Mouse (Mus musculus): ENCODE measurements around the gene Lmln. TPM values are rescaled to one million over a fixed set of nuclear protein-coding genes. Genes with fewer than 3 reads are reported as not detected.

Gene Lmln
- 3.8 TPM for polyA plus RNA-seq (2021)

DNA sequence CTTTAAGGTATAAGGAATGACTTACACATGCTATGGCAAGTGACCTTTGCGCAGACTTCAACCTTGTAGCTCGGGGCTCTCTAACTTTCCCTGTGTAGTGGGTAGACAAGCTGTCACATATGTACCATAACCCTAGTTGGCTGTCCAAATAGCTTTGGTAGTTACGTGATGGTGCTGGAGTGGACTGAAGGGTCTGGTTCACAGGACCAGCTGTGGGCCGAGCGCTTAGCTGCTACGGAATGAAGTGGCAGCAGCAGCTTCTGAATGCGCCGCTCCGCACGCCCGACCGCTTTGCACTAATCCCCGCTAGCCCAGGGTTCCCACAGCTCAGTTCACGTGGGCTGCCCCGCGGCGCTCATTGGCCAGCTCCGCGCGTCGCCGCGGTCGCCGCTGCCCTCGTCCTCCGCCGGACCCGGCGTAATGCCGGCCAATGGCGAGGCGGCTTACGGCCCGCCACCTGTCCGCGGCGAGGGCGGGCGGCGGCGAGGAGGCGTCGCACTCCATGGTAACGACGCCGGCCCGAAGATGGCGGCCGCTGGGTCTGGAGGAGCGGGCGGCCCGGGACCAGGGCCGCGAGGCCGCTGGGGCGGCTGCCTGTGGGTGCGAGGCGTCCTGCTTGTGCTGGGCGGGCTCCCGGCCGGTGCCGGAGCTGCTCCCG is at the start of gene Lmln:
TSS of gene Lmln (plus strand) at position 498 of the 658 bp plus-strand sequence.
- CTCF ChIA-PET = interaction anchor here (0.8 kb wide), 1 partner anchor 10 kb away, joined by 3 read pairs; no protein-coding TSS in a partner anchor
- POLR2A ChIA-PET = no interaction called here
- TF ChIP-seq CTCF (IDR thresholded peaks at IDR 0.05) = no peak
- no peaks in the 10 kb centered on the region for H3K27me3 ChIP-seq
- in situ Hi-C loops (cut with MboI; ENCODE audit: low pct_unique_long_range_greater_than_20kb) = no loop called here
- ATAC-seq (peak; percentile 98), DNase-seq (ENCODE audit: low read depth, low spot score) (peak; percentile 80)

DNA sequence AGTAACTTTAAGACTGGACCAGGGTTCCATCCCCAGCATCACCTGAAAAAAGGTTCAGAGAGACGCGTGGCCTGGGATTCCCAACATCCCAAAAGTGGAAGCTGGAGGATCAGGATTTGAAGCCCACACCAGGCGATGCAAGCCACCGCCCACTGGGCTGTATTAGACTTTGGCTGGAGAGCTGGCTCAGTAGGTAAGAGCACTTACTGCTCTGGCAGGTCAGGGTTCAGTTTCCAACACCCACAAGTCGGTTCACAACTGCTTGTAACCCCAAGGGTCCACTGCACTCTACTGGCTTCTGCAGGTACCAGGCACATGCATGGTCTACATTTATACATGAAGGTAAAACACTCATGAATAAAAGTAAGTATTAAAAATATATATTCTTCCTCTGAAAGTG is 48.5 kb upstream of the Lmln start:
- ATAC-seq = no peak
- POLR2A ChIA-PET = no interaction called here
- CTCF ChIA-PET = no interaction called here
- no peak for DNase-seq (ENCODE audit: low read depth, low spot score)
- H3K27me3 ChIP-seq = no peaks in the 10 kb centered on the region
- no peak for TF ChIP-seq CTCF (IDR thresholded peaks at IDR 0.05)
- in situ Hi-C loops (cut with MboI; ENCODE audit: low pct_unique_long_range_greater_than_20kb) = no loop called here

DNA sequence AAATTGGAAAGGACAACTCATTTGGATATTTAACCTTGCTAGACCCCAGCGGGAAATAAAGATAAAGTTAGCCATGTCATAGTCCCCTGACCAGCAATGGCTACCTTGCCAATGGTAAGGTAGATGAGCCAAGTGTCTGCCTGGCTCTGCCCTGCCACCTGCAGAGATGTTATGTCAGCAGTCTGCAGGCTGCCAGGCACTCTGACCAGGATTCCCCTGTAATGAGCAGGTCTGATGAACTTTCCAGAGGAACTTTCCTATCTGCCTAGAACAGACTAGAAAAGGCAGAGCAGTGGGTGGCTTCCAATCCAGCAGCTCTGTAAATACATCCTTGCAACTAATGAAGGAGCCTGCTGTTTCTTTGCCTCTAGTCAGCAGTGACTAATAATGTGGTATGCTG is 47.4 kb upstream of the Lmln start:
- TF ChIP-seq CTCF (IDR thresholded peaks at IDR 0.05) = no peak
- in situ Hi-C loops (cut with MboI; ENCODE audit: low pct_unique_long_range_greater_than_20kb) = no loop called here
- ChIA-PET POLR2A (no interaction called here), CTCF (no interaction called here)
- H3K27me3 ChIP-seq = no peaks in the 10 kb centered on the region
- ATAC-seq = no peak
- no peak for DNase-seq (ENCODE audit: low read depth, low spot score)

DNA sequence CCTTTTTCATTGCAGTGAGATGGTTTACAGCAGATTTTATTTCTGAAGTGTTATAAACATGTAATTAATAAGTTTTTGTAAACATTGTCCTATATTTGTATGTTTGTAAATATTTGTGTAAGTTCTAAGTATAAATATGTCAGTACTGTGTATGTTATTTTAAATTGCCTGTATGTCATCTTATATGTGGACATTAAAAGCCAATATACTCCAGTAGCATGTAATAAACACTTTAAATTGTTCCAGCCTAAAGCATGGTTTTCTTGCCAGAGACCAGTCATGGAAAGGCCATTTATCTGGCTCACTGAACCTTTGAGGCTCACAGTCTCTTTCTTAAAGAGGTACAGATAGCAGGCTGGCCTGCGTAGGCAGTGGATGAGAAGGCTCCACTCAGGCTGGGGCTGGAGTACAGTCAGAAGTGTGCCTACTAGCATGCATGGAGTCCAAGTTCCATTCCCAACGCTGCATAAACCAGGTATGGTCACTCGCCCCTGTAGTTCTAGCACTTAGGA is 46.9 kb upstream of the Lmln start:
- no peak for ATAC-seq
- in situ Hi-C loops (cut with MboI; ENCODE audit: low pct_unique_long_range_greater_than_20kb) = no loop called here
- CTCF ChIA-PET = no interaction called here

DNA sequence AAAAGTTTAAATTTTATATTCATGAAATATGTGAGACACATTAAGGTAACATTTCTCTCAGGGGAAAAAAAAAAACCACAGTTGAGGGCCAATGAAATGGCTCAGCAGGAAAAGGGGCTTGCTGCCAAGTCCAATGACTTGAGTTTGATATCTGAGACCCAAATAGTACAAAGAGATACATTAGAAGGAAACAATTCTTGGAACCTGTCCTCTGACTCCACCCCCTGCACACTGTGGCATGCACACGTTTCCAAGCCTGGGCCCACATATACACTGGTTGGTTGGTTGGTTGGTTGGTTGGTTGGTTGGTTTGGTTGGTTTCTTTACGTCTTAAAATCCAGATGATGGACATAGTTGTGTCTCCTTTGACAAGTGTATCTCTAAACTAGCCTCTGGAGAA is 46.3 kb upstream of the Lmln start:
- in situ Hi-C loops (cut with MboI; ENCODE audit: low pct_unique_long_range_greater_than_20kb) = no loop called here
- ATAC-seq = no peak
- DNase-seq (ENCODE audit: low read depth, low spot score) = no peak
- H3K27me3 ChIP-seq = no peaks in the 10 kb centered on the region
- no peak for TF ChIP-seq CTCF (IDR thresholded peaks at IDR 0.05)
- CTCF ChIA-PET = interaction anchor here (0.6 kb wide), 1 partner anchor 55 kb away, joined by 3 read pairs; no protein-coding TSS in a partner anchor
- POLR2A ChIA-PET = no interaction called here

More for the DNA sequence above, 46.9 kb upstream of the Lmln start:
- H3K27me3 ChIP-seq = no peaks in the 10 kb centered on the region
- POLR2A ChIA-PET = no interaction called here
- TF ChIP-seq CTCF (IDR thresholded peaks at IDR 0.05) = no peak
- DNase-seq (ENCODE audit: low read depth, low spot score) = no peak

DNA sequence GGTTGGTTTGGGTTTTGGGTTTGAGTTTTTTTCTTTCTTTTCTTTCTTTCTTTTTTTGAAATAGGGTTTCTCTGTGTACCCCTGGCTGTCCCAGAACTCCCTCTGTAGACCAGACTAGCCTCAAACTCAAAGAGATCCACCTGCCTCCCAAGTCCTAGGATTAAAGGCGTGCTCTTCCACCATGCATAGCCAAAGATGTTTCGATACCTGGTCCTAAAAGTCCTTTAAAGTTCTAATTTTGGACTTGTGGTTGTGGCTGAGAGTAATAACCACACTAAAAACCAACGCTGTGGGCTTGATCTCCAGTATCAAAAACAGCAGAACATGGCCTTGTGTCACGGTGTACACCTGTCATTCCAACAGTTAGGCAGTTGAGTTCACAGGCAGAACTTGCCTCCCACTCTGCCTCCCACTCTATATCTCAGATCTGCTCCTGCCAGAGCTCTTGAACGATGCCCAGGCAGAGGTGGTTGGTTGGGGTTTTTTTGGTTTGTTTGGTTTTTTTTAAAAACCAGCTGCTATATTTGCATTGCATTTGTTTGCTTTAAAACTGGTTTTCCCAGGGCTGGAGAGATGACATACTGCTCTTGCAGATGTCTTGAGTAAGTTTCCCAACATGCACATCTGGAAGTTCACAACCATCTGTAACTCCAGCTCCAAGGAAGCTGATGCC is 44.5 kb upstream of the Lmln start:
- TF ChIP-seq CTCF (IDR thresholded peaks at IDR 0.05) = no peak
- ATAC-seq (no peak), DNase-seq (ENCODE audit: low read depth, low spot score) (no peak)
- CTCF ChIA-PET = no interaction called here
- POLR2A ChIA-PET = no interaction called here
- H3K27me3 ChIP-seq = no peaks in the 10 kb centered on the region
- in situ Hi-C loops (cut with MboI; ENCODE audit: low pct_unique_long_range_greater_than_20kb) = no loop called here

DNA sequence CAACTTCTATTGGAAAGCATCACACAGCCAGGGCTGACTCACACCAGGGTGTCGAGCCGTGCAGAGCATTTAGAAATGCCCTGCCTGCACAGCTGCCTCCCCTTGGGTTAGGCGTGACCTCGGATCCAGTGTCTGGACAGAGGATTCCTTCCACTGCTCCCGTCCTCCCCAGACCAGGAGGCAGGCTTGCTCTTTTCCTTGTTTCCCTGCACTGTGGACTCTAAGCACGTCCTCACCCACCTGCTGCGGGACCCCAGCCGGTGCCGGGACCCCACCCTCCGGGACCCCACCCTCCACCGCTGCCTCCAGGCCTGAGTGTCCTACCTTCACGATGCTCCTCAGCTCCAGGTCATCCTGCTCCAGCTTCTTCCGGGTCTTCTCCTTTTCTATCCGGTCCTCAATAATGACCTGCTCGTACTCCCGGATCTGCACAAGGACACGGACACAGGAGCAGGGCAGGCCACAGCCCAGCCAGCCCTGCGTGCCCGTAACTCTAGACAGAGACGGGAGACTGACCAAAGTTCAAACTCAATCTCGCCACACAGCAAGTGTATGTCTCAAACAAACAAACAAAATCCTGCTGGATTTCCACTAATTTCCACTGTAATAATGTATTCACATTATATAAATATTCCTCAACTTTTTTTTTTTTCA is 43.1 kb upstream of the Lmln start:
- H3K27me3 ChIP-seq = no peaks in the 10 kb centered on the region
- DNase-seq (ENCODE audit: low read depth, low spot score) (no peak), ATAC-seq (no peak)
- ChIA-PET CTCF (no interaction called here), POLR2A (no interaction called here)
- in situ Hi-C loops (cut with MboI; ENCODE audit: low pct_unique_long_range_greater_than_20kb) = no loop called here
- no peak for TF ChIP-seq CTCF (IDR thresholded peaks at IDR 0.05)

DNA sequence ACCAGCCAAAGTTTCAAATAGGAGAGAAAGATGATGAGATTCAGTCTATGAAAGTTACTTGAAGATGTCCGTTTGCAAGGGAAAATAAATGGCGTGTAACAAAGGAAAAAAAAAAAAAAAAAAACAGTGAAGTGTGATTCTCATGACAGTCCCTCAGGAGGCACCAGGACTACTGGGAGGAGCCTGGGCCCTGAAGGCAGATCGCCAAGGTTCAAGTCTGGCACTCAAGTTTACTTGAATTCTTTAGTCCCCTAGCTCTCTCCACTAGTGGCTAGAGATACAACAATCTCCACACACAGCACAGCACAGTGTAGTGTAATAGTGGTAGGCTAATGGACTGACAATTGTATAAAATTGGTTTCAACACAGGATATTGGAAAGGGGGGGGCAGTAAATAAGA is 40.9 kb upstream of the Lmln start:
- no peaks in the 10 kb centered on the region for H3K27me3 ChIP-seq
- ChIA-PET CTCF (no interaction called here), POLR2A (no interaction called here)
- no peak for DNase-seq (ENCODE audit: low read depth, low spot score)
- no peak for TF ChIP-seq CTCF (IDR thresholded peaks at IDR 0.05)
- in situ Hi-C loops (cut with MboI; ENCODE audit: low pct_unique_long_range_greater_than_20kb) = loop anchor here (5.0 to 10.0 kb wide), 3 partner anchors 136 to 327 kb away; partner anchors contain the start of gene Smbd1
- no peak for ATAC-seq

DNA sequence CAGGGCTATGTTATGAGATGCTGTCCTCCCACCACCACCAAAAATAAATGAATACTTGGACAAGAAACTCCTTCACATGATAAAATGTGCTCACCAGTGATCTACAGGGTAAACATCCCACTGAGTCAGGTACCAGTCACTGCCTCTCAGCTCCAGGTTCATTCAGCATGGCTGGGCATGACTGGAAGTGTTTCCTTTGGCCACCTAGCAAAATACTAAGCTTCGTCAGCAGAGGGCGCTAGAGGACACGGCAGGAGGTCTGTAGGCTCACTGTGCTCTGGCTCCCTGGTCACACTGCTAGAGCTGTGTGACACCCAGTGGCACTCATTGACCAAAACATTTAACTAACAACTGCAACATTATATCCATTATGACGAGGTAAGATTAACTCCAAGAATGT is 38.6 kb upstream of the Lmln start:
- no peaks in the 10 kb centered on the region for H3K27me3 ChIP-seq
- DNase-seq (ENCODE audit: low read depth, low spot score) = peak; percentile 48
- TF ChIP-seq CTCF (IDR thresholded peaks at IDR 0.05) = peak; percentile 94
- peak; percentile 57 for ATAC-seq
- ChIA-PET POLR2A (interaction anchor here (1.5 kb wide), 1 partner anchor 33 kb away, joined by 3 read pairs; the partner anchor contains the start of genes Iqcg and Rpl35a), CTCF (interaction anchor here (0.6 to 2.3 kb wide), 14 partner anchors 12 to 131 kb away, joined by 3 to 24 read pairs (median 6); partner anchors contain the start of genes Iqcg and Rpl35a)
- in situ Hi-C loops (cut with MboI; ENCODE audit: low pct_unique_long_range_greater_than_20kb) = loop anchor here (5.0 to 10.0 kb wide), 3 partner anchors 134 to 329 kb away; partner anchors contain the start of gene Smbd1

DNA sequence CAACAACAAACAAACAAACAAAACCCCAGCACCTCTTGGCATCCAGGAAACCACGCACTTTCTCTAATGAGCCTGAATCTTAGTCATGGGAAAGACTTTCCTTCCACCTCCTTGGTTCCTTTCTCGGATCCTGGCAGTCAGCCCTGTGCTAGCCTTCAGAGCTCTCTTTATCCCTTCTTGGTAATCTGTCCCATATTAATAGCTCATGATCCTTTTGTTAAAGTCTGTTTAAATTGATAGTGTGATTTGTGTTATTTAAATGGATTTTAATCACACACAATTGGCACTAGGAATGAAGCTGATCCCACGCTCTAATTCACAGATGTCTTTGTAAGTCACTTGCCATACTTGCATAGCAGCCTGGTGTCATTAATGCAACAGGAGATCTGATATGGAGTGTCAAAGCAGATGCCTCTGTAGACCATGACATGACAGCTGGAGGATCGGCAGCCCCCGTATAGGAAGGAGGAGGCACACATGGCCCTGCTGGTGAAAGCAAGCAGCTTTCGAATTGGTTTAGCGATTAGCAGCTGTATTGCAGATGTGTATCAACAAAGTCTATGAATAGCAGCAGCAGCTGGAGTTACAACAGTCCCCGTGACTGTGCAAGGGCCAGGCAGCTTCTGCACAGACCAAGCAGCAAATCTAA is 37.7 kb upstream of the Lmln start:
- no peaks in the 10 kb centered on the region for H3K27me3 ChIP-seq
- TF ChIP-seq CTCF (IDR thresholded peaks at IDR 0.05) = no peak
- in situ Hi-C loops (cut with MboI; ENCODE audit: low pct_unique_long_range_greater_than_20kb) = loop anchor here (5.0 to 10.0 kb wide), 3 partner anchors 133 to 330 kb away; partner anchors contain the start of gene Smbd1
- ChIA-PET POLR2A (interaction anchor here (1.5 kb wide), 1 partner anchor 32 kb away, joined by 3 read pairs; the partner anchor contains the start of genes Iqcg and Rpl35a), CTCF (interaction anchor here (0.8 to 2.3 kb wide), 11 partner anchors 13 to 131 kb away, joined by 3 to 24 read pairs (median 6); no protein-coding TSS in a partner anchor)
- no peak for DNase-seq (ENCODE audit: low read depth, low spot score)
- ATAC-seq = no peak

All from Patski (cell line).